Mouse (Mus musculus) duodenum, adult 2 months (tissue): ENCODE data around the gene Cfap73. TPM values are rescaled to one million over a fixed set of nuclear protein-coding genes. Genes with fewer than 3 reads are reported as not detected.

ENCODE experiments used
- polyA plus RNA-seq: library from polyadenylated mRNA; depleted of rRNA; stranded (reverse); fragments of >200 nt; gene quantifications from 2 replicates; pipeline ENCODE4 v1.2.3, GENCODE M21; 2012; ENCODE audit warnings: low replicate concordance; rRNA removed

The Cfap73 gene
- not detected in 2 replicates for polyA plus RNA-seq

DNA sequence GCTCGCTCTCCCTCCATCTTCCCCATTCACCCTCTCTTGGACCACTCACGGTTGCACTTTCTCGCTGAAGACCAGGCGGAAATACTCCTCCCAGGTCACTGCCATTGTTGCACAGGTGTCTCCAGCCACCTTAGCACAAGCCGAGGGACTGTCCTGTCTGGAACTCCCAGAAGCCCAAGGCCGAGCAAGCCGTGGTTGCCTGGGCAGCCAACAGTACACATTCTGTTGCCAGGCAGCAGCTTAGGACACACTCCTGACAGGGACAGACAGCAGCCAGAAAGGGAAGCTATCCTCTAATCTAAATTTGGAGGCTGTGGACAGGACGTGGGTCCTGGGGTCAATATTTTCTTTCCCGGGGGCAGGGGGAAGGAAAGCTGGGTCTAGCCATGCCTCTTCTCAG is at the start of gene Cfap73:
Gene Cfap73 (minus strand): TSS at position 105 of the 400 bp plus-strand sequence.

DNA sequence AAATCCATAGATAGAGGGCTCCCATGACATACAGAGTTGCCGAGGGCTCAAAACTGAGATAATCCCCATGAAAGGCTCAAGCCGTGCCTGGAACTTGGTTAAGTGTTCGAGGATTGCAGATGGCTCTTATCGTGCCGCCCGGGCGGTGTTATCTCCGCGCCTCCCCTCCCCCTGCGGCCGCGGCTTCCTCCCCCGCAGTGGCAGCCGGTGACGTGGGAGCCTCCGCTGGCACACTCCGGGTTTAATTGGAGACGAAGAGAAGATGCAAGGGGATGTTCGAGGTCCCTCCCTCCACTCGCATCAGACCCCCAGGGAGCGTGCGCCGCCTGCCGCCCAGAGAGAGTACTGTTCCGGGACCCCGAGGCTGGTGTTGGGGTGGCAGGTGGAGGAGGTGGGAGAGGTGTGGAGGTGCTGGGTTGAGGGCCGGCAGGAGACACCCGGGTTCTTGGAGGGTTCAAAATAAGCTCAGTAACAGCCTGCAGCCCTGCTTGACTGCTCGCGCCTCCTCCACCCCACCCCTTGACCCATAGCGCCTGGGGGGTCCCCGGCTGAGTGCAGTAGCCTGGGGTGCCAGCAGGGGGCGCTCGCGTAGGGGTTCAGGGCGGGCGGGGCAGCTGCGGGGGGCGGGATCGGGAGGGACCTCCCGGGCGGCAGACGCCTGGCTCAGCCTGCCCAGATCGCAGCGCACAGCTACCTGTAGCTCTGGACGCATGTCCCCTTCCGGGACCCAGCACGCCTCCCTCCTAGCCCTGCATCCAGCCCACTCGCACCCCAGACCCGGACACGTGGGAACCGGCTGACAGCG is 14.7 kb upstream of the Cfap73 start, which contains the start of gene Rasal1:
Gene Rasal1 (plus strand): TSS at position 244 of the 805 bp plus-strand sequence.

DNA sequence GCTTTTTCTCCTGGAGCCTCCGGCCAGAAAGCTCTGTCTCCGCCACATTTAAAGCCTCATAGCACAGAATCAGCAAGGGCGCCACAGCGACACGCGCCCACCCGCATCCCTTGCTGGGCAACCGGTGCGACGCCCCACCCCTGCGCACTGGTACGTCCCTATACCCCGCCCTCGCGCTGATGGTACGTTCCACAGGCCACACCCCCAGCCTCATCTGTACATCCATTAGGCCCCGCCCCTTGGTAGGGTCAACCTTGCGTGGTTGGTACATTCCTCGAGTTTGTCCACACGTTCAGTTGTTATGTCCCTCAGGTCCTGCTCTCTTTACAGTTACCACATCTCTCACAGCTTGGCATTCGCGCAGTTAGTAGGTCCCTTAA is 21.6 kb downstream of the Cfap73 start, which contains the start of the genes Rita1 and Ddx54:
Gene Rita1 (minus strand): TSS at position 148 of the 380 bp plus-strand sequence.
Gene Ddx54 (plus strand): TSS at position 298 of the 380 bp plus-strand sequence.

DNA sequence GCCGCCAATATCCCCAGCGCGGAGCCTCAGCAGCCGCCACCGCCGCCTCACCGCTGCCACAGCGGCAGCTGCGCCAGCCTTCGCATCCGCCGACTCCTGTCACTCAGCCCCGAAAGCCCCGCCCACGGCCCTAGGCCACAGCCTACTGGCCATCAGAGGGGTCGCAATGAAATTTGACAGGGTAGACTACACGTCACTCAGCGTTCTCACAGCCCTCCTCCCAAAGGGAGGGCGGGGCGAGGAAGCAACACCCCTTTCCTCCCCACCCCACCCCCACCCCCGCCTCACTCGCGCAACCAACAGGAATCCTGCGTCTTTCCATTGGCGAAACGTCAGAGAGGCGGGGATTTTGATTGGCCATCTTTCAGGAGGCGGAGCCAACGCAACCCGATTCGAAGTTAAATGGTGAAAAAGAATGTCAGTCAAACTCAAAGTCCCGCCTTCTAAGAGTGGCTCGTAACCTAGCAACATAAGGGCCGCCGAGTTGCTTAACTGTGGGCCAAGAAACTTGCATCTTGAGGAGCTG is 45.4 kb downstream of the Cfap73 start, which contains the start of the genes Tpcn1 and Iqcd:
Gene Tpcn1 (minus strand): TSS at position 105 of the 526 bp plus-strand sequence.
Gene Iqcd (plus strand): TSS at position 448 of the 526 bp plus-strand sequence.

Other genes starting within 250 kb of the Cfap73 start
- 0.69 and 1.1 TPM in 2 replicates for gene Lhx5, start 202.5 kb downstream of the Cfap73 start, polyA plus RNA-seq
- gene Sdsl, start 161.4 kb downstream of the Cfap73 start, polyA plus RNA-seq: 37.4 and 48.7 TPM in 2 replicates
- not detected in 2 replicates for gene Sds, start 157.7 kb downstream of the Cfap73 start, polyA plus RNA-seq
- 19.2 and 23.4 TPM in 2 replicates for gene Plbd2, start 130.6 kb downstream of the Cfap73 start, polyA plus RNA-seq
- 9.2 and 12.2 TPM in 2 replicates for gene Slc8b1, start 123.1 kb downstream of the Cfap73 start, polyA plus RNA-seq
- 42.1 and 59.5 TPM in 2 replicates for gene Tpcn1, start 45.6 kb downstream of the Cfap73 start, polyA plus RNA-seq
- 0.13 and 0.14 TPM in 2 replicates for gene Iqcd, start 45.2 kb downstream of the Cfap73 start, polyA plus RNA-seq
- 17.6 and 17.8 TPM in 2 replicates for gene Rita1, start 21.6 kb downstream of the Cfap73 start, polyA plus RNA-seq
- gene Ddx54, start 21.5 kb downstream of the Cfap73 start, polyA plus RNA-seq: 31.8 and 32.2 TPM in 2 replicates
- gene Rasal1, start 14.6 kb upstream of the Cfap73 start, polyA plus RNA-seq: 0.96 and 4.4 TPM in 2 replicates
- 12.1 and 26.2 TPM in 2 replicates for gene Dtx1, start 77.7 kb upstream of the Cfap73 start, polyA plus RNA-seq
- 2.0 and 5.7 TPM in 2 replicates for gene Oas2, start 115.6 kb upstream of the Cfap73 start, polyA plus RNA-seq
- 3.4 and 73.2 TPM in 2 replicates for gene Oas3, start 143.4 kb upstream of the Cfap73 start, polyA plus RNA-seq
- 2.2 TPM in 1 of 2 replicates, not detected in the other for gene Oas1e, start 161.3 kb upstream of the Cfap73 start, polyA plus RNA-seq
- 1.3 and 3.9 TPM in 2 replicates for gene Oas1c, start 178.3 kb upstream of the Cfap73 start, polyA plus RNA-seq
- 0.08 TPM in 1 of 2 replicates, not detected in the other for gene Oas1f, start 213.1 kb upstream of the Cfap73 start, polyA plus RNA-seq
- gene Oas1h, start 227.2 kb upstream of the Cfap73 start, polyA plus RNA-seq: not detected in 2 replicates